Mouse (Mus musculus): Measurements from ENCODE around the gene Gm29554. TPM values are rescaled to one million over a fixed set of nuclear protein-coding genes. Genes with fewer than 3 reads are reported as not detected.
"Not testable (repeated sequence)": the region's sequence is repeated elsewhere in the genome, so short reads cannot be mapped to it uniquely, and the experiment has no call there.

Gene Gm29554
- polyA plus RNA-seq (2015; fragmentation: Nextera tagmentation; extraction: Ambion mirVana), result not detected in 2 replicates

- no CpG with 5 or more reads among the region's 6 CpGs for WGBS
- not testable (repeated sequence) for H3K4me2 ChIP-seq; H3K4me3 ChIP-seq; H3K4me1 ChIP-seq; H3K27me3 ChIP-seq; H3K36me3 ChIP-seq; ATAC-seq (ENCODE audit: insufficient number of reproducible peaks, low FRiP score, low TSS enrichment, low read depth); H3K27ac ChIP-seq; H3K9me3 ChIP-seq; H3K9ac ChIP-seq
Observed at GRCm38 (mm10) chrY:12273632-12274031, at the start of gene Gm29554. Gene Gm29554, plus strand, starts transcription at chrY:12273932.

Other genes with a start within 250 kb of the Gm29554 start
- not detected in 2 replicates for gene Gm20812, start 108.0 kb downstream of the Gm29554 start, polyA plus RNA-seq (2015; fragmentation: Nextera tagmentation; extraction: Ambion mirVana)